Mouse (Mus musculus) midbrain, embryonic 11.5 days (tissue): ENCODE measurements around the gene Tmprss9. TPM values are rescaled to one million over a fixed set of nuclear protein-coding genes. Genes with fewer than 3 reads are reported as not detected.

ENCODE experiments used
- ATAC-seq: fragments of 200-750 bp; cut with Nextera tagmentation; 2 replicates; pipeline ENCODE4 v1.8.0; 2017; ENCODE audit warnings: moderate TSS enrichment, moderate library complexity; ENCODE audit not compliant: low FRiP score
- DNase-seq: peaks from one replicate; pipeline ENCODE4 v3.0.0; 2015; ENCODE audit warnings: low spot score; ENCODE audit errors: missing footprints
- H3K27ac ChIP-seq: fragments of 300-500 bp; sonication (generic); 2 replicates; pipeline ENCODE4 v1.5.1; 2014; ENCODE audit warnings: low read depth, low read length
- H3K27me3 ChIP-seq: fragments of 300-500 bp; sonication (generic); 2 replicates; pipeline ENCODE4 v1.6.1; 2014; ENCODE audit warnings: mild to moderate bottlenecking, low read length, moderate library complexity, mixed read lengths; ENCODE audit not compliant: control insufficient read depth, insufficient read depth
- H3K36me3 ChIP-seq: fragments of 300-500 bp; sonication (generic); 2 replicates; pipeline ENCODE4 v1.6.1; 2014; ENCODE audit warnings: mild to moderate bottlenecking, low read length, moderate library complexity, mixed read lengths; ENCODE audit not compliant: control insufficient read depth, insufficient read depth
- H3K4me1 ChIP-seq: fragments of 300-500 bp; sonication (generic); 2 replicates; pipeline ENCODE4 v1.6.1; 2014; ENCODE audit warnings: low read length; ENCODE audit not compliant: control insufficient read depth, insufficient read depth
- H3K4me2 ChIP-seq: fragments of 300-500 bp; sonication (generic); 2 replicates; pipeline ENCODE4 v1.6.1; 2014; ENCODE audit warnings: mild to moderate bottlenecking, moderate library complexity
- H3K4me3 ChIP-seq: fragments of 300-500 bp; sonication (generic); 2 replicates; pipeline ENCODE4 v1.5.1; 2014; ENCODE audit warnings: low read depth, low read length
- H3K9ac ChIP-seq: fragments of 300-500 bp; sonication (generic); 2 replicates; pipeline ENCODE4 v1.6.1; 2014; ENCODE audit warnings: low read length
- H3K9me3 ChIP-seq: fragments of 300-500 bp; sonication (generic); 2 replicates; pipeline ENCODE4 v1.6.1; 2016; ENCODE audit warnings: low read length; ENCODE audit not compliant: control insufficient read depth
- WGBS: fragments of 180-500 bp; shearing (Covaris S2); extraction: QIAGEN DNeasy Blood & Tissue Kit; methylation state at CpG from one replicate; pipeline ENCODE4 v1.1.7; 2014; 5-methylcytosine and 5-hydroxymethylcytosine counted together
- polyA plus RNA-seq: library from polyadenylated mRNA; unstranded; fragments of >200 nt; fragmentation: Nextera tagmentation; extraction: Ambion mirVana; gene quantifications from 2 replicates; pipeline ENCODE4 v1.2.1, GENCODE M21; 2014

Gene Tmprss9
- polyA plus RNA-seq, 1 experiment from 2014 or later: not detected

GRCm38 (mm10) chr10:80934136-80934985 is 62.7 kb downstream of the Tmprss9 start:
- Histone ChIP-seq H3K9me3 (no peaks in the 10 kb centered on the region), H3K27ac (no peak overlapping the region), H3K4me2 (no peak overlapping the region), H3K36me3 (no peaks in the 10 kb centered on the region), H3K4me1 (peaks cover 51% of the 10 kb centered on the region), H3K4me3 (no peak overlapping the region), H3K27me3 (peaks cover 86% of the 10 kb centered on the region), H3K9ac (no peak overlapping the region)
- ATAC-seq (no peak), DNase-seq (peak; percentile 84)
- 33% methylated on average over 14 of the region's 14 CpGs for WGBS

- WGBS: 14% methylated on average over 3 of the region's 3 CpGs
- no peak overlapping the region for H3K4me2 ChIP-seq
- H3K27ac ChIP-seq: no peak overlapping the region
Measured at GRCm38 (mm10) chr10:80935241-80935640, 63.6 kb downstream of the Tmprss9 start.

GRCm38 (mm10) chr10:80935698-80936097 is 64.0 kb downstream of the Tmprss9 start:
- peaks cover 49% of the 10 kb centered on the region for H3K4me1 ChIP-seq
- peak; percentile 89 for DNase-seq

More at GRCm38 (mm10) chr10:80935241-80935640, 63.6 kb downstream of the Tmprss9 start:
- ATAC-seq: no peak
- peak; percentile 82 for DNase-seq
- no peaks in the 10 kb centered on the region for H3K36me3 ChIP-seq
- no peak overlapping the region for H3K4me3 ChIP-seq
- peaks cover 86% of the 10 kb centered on the region for H3K27me3 ChIP-seq
- no peak overlapping the region for H3K9ac ChIP-seq
- H3K4me1 ChIP-seq: peaks cover 52% of the 10 kb centered on the region
- no peaks in the 10 kb centered on the region for H3K9me3 ChIP-seq

GRCm38 (mm10) chr10:80936135-80936809 is 64.6 kb downstream of the Tmprss9 start:
- no peaks in the 10 kb centered on the region for H3K9me3 ChIP-seq
- H3K4me1 ChIP-seq: peaks cover 43% of the 10 kb centered on the region
- peaks cover 78% of the 10 kb centered on the region for H3K27me3 ChIP-seq
- peak overlapping the region; percentile 40; the same call in 1 of the 2 replicates for H3K9ac ChIP-seq
- H3K27ac ChIP-seq: no peak overlapping the region
- ATAC-seq: peak; percentile 43; the same call in 1 of the 2 replicates
- DNase-seq: peak; percentile 90
- peak overlapping the region; percentile 19 for H3K4me3 ChIP-seq
- no peaks in the 10 kb centered on the region for H3K36me3 ChIP-seq
- 2% methylated on average over 36 of the region's 37 CpGs for WGBS
- H3K4me2 ChIP-seq: peak overlapping the region; percentile 43

More at GRCm38 (mm10) chr10:80935698-80936097, 64.0 kb downstream of the Tmprss9 start:
- H3K4me2 ChIP-seq: peak overlapping the region; percentile 43; the same call in 1 of the 2 replicates
- H3K4me3 ChIP-seq: no peak overlapping the region
- no peaks in the 10 kb centered on the region for H3K9me3 ChIP-seq
- H3K36me3 ChIP-seq: no peaks in the 10 kb centered on the region
- ATAC-seq: no peak
- H3K27me3 ChIP-seq: peaks cover 84% of the 10 kb centered on the region
- H3K9ac ChIP-seq: no peak overlapping the region
- H3K27ac ChIP-seq: no peak overlapping the region
- 5% methylated on average over 17 of the region's 17 CpGs for WGBS

- H3K27ac ChIP-seq: no peak overlapping the region
- H3K4me3 ChIP-seq: peak overlapping the region; percentile 19
- H3K9me3 ChIP-seq: no peaks in the 10 kb centered on the region
- ATAC-seq: no peak
- peaks cover 73% of the 10 kb centered on the region for H3K27me3 ChIP-seq
- no peaks in the 10 kb centered on the region for H3K36me3 ChIP-seq
- 13% methylated on average over 6 of the region's 6 CpGs for WGBS
- peaks cover 38% of the 10 kb centered on the region for H3K4me1 ChIP-seq
- no peak overlapping the region for H3K9ac ChIP-seq
- peak; percentile 89 for DNase-seq
- H3K4me2 ChIP-seq: peak overlapping the region; percentile 43; the same call in 1 of the 2 replicates
Measured at GRCm38 (mm10) chr10:80936810-80937164, 65.1 kb downstream of the Tmprss9 start.

- Histone ChIP-seq H3K36me3 (no peaks in the 10 kb centered on the region), H3K9me3 (no peaks in the 10 kb centered on the region), H3K9ac (no peak overlapping the region), H3K27me3 (peaks cover 65% of the 10 kb centered on the region), H3K4me1 (peaks cover 29% of the 10 kb centered on the region), H3K27ac (no peak overlapping the region), H3K4me2 (no peak overlapping the region), H3K4me3 (no peak overlapping the region)
- WGBS: 37% methylated on average over 8 of the region's 8 CpGs
- ATAC-seq (no peak), DNase-seq (peak; percentile 78)
Measured at GRCm38 (mm10) chr10:80937646-80938045, 66.0 kb downstream of the Tmprss9 start.

GRCm38 (mm10) chr10:80938831-80939550 is 67.3 kb downstream of the Tmprss9 start:
- peak overlapping the region; percentile 74 for H3K4me2 ChIP-seq
- H3K36me3 ChIP-seq: no peaks in the 10 kb centered on the region
- H3K4me3 ChIP-seq: no peak overlapping the region
- H3K9me3 ChIP-seq: no peaks in the 10 kb centered on the region
- H3K27ac ChIP-seq: no peak overlapping the region
- peak; percentile 91 for DNase-seq
- peaks cover 51% of the 10 kb centered on the region for H3K27me3 ChIP-seq
- H3K9ac ChIP-seq: peak overlapping the region; percentile 18; the same call in 1 of the 2 replicates
- 13% methylated on average over 15 of the region's 15 CpGs for WGBS
- peak; percentile 36 for ATAC-seq
- peaks cover 20% of the 10 kb centered on the region for H3K4me1 ChIP-seq

GRCm38 (mm10) chr10:80939671-80940070 is 68.0 kb downstream of the Tmprss9 start:
- H3K9me3 ChIP-seq: no peaks in the 10 kb centered on the region
- peak; percentile 98 for DNase-seq
- H3K27me3 ChIP-seq: peaks cover 44% of the 10 kb centered on the region
- H3K4me2 ChIP-seq: peak overlapping the region; percentile 74
- H3K4me1 ChIP-seq: peaks cover 20% of the 10 kb centered on the region
- peak; percentile 57 for ATAC-seq
- 8% methylated on average over 28 of the region's 28 CpGs for WGBS
- peak overlapping the region; percentile 56; the same call in 1 of the 2 replicates for H3K9ac ChIP-seq
- H3K27ac ChIP-seq: no peak overlapping the region
- H3K36me3 ChIP-seq: no peaks in the 10 kb centered on the region
- peak overlapping the region; percentile 35 for H3K4me3 ChIP-seq
